Mouse (Mus musculus): Measurements from ENCODE around the gene Banf2. TPM values are rescaled to one million over a fixed set of nuclear protein-coding genes. Genes with fewer than 3 reads are reported as not detected.

Gene Banf2
- total RNA-seq, 2 experiments from 2014 or later: not detected

DNA sequence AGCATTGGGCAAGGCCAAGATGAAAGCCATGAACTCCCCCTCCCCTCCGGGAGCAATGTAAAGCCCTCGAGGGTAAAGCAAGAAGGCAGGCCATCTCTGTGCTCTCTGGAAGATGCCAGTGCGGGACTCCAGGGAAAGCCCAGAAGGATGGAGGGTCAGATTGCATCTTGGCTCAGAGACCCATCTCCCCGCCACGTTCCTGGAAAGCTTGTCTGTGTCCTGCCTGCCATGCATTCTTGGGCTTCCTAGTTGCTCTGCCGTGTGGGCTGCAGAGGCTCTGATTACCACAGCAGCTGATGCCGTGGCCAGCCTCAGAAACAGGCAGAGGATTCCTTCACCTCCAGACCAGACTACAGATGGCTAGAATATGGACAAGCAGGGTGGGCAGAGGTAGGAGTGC lies 37.6 kb downstream of the Banf2 start:
- Histone ChIP-seq H3K27ac (no peak overlapping the region), H3K4me3 (no peak overlapping the region)
- intact Hi-C loops (cut with DNase I): no loop called here
- TF ChIP-seq CTCF (IDR thresholded peaks at IDR 0.05): no peak
- no peak for DNase-seq (ENCODE audit: extremely low spot score in 1 of 2, low spot score in 2 of 2)

- no peak for TF ChIP-seq CTCF (IDR thresholded peaks at IDR 0.05)
- DNase-seq (ENCODE audit: extremely low spot score in 1 of 2, low spot score in 2 of 2): no peak
- Histone ChIP-seq H3K4me3 (no peak overlapping the region), H3K27ac (no peak overlapping the region)
- intact Hi-C loops (cut with DNase I): no loop called here
Observed at GRCm38 (mm10) chr2:144072642-144073041, 39.8 kb downstream of the Banf2 start.

DNA sequence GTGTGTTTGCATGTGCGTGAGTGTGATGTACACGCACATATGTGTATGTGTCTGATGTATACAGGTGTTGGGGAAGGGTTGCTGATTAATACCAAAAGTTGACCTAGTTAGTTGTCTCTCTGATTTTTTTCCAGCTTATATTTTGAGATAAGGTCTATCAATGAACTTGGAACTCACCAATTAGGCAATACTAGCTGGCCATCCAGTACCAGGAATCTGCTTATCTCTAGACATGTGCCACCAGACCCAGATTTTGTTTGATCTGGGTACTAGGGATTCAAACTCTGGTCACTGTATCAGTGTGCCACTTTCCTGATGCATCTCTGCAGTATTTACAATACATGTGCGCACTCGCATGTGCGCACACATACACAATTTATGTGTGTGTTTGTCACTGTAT lies 41.2 kb downstream of the Banf2 start:
- intact Hi-C loops (cut with DNase I): no loop called here
- no peak for TF ChIP-seq CTCF (IDR thresholded peaks at IDR 0.05)
- DNase-seq (ENCODE audit: extremely low spot score in 1 of 2, low spot score in 2 of 2): no peak

GRCm38 (mm10) chr2:144076625-144077024 lies 43.8 kb downstream of the Banf2 start:
- H3K27ac ChIP-seq: no peak overlapping the region
- H3K4me3 ChIP-seq: no peak overlapping the region
- intact Hi-C loops (cut with DNase I): no loop called here
- no peak for DNase-seq (ENCODE audit: extremely low spot score in 1 of 2, low spot score in 2 of 2)
- TF ChIP-seq CTCF (IDR thresholded peaks at IDR 0.05): no peak

More for the DNA sequence above, 41.2 kb downstream of the Banf2 start:
- Histone ChIP-seq H3K4me3 (no peak overlapping the region), H3K27ac (no peak overlapping the region)

DNA sequence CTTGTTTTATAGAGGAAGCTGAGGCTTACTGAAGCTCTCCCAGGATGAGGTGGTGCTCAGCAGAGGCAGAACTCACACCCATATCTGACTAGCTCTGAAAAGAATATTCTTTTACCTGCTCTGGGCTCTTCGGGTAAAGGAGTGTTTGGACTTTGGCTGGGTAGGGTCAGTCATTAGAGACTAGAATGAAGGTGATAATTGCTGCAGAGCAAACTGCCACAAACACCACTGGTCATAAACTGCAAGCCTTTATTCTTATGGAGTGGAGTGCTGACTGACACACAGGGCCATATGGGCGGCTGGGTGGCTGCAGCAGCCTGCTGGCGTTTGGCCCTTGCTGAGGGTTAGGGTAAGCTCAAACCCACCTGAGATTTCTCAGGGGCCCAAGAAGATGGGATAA lies 46.0 kb downstream of the Banf2 start:
- H3K27ac ChIP-seq: no peak overlapping the region
- no peak overlapping the region for H3K4me3 ChIP-seq
- no peak for DNase-seq (ENCODE audit: extremely low spot score in 1 of 2, low spot score in 2 of 2)
- intact Hi-C loops (cut with DNase I): no loop called here
- TF ChIP-seq CTCF (IDR thresholded peaks at IDR 0.05): no peak

DNA sequence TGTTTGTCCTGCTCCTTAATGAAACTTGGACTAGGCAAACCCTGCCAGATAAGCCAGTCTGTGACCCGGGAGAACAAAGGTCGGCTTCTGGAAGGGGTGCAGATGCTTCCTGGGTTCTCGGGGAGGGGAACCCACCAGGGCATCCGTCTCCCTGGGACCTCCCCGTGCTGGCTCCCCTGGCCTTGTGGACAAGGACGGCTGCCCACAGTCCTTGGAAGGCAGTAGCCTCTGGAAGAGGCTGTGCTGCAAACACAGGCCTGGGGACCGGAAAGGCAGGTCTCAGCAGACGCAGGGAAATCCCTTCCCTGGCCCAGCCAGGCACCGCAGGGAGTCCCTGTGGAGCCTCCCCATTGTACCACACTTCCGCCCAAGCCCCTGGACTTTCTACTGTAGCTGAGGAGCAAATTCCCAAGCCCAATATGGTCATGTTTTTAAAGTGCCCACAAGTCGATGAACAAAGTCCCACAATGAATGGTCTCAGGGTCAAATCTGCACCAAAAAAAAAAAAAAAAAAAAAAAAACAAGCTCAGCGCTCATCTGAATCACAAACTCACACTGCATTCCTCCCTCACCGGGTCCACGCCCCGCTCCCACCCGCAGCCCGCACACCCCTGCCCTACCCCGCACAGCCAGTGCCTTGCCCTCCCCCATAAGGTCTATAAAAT lies 53.5 kb downstream of the Banf2 start:
- Histone ChIP-seq H3K27ac (no peak overlapping the region; the same call in 1 of the 2 replicates), H3K4me3 (no peak overlapping the region)
- no peak for DNase-seq (ENCODE audit: extremely low spot score in 1 of 2, low spot score in 2 of 2)
- intact Hi-C loops (cut with DNase I): no loop called here
- TF ChIP-seq CTCF (IDR thresholded peaks at IDR 0.05): no peak

- intact Hi-C loops (cut with DNase I): no loop called here
- H3K4me3 ChIP-seq: no peak overlapping the region
- no peak for TF ChIP-seq CTCF (IDR thresholded peaks at IDR 0.05)
- no peak overlapping the region for H3K27ac ChIP-seq
- DNase-seq (ENCODE audit: extremely low spot score in 1 of 2, low spot score in 2 of 2): no peak
Observed at GRCm38 (mm10) chr2:144087899-144088584, 55.2 kb downstream of the Banf2 start.

- no peak for TF ChIP-seq CTCF (IDR thresholded peaks at IDR 0.05)
- intact Hi-C loops (cut with DNase I): no loop called here
- no peak overlapping the region for H3K27ac ChIP-seq
Observed at GRCm38 (mm10) chr2:144092767-144093166, 59.9 kb downstream of the Banf2 start.

GRCm38 (mm10) chr2:144094721-144095120 lies 61.9 kb downstream of the Banf2 start:
- no peak for TF ChIP-seq CTCF (IDR thresholded peaks at IDR 0.05)
- intact Hi-C loops (cut with DNase I): no loop called here
- H3K4me3 ChIP-seq: no peak overlapping the region
- DNase-seq (ENCODE audit: extremely low spot score in 1 of 2, low spot score in 2 of 2): no peak
- H3K27ac ChIP-seq: no peak overlapping the region

More at GRCm38 (mm10) chr2:144092767-144093166, 59.9 kb downstream of the Banf2 start:
- no peak for DNase-seq (ENCODE audit: extremely low spot score in 1 of 2, low spot score in 2 of 2)
- H3K4me3 ChIP-seq: no peak overlapping the region

GRCm38 (mm10) chr2:144101463-144101961 lies 68.7 kb downstream of the Banf2 start:
- intact Hi-C loops (cut with DNase I): no loop called here
- no peak overlapping the region for H3K27ac ChIP-seq
- no peak for TF ChIP-seq CTCF (IDR thresholded peaks at IDR 0.05)
- no peak overlapping the region for H3K4me3 ChIP-seq
- DNase-seq (ENCODE audit: extremely low spot score in 1 of 2, low spot score in 2 of 2): no peak

DNA sequence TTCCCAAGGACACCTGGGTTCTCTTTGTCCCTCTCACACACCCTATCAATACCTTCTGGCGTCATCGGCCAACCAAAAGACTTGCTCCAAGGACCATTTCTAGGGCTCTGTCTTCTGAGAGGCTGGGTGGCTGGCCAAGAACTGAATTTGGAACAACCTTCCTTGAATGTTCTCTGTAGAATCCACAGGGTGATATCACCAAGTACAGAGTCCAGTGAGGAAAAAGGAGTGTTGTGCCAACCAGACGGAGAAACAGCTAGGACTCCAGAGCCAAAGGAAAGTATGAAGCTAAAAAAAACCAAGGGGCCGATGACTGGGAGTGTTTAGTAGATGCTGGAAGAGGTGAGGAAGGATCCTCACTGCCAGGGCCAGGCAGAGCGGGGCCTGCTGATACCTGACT lies 74.5 kb downstream of the Banf2 start:
- no peak overlapping the region for H3K27ac ChIP-seq
- intact Hi-C loops (cut with DNase I): no loop called here
- no peak for TF ChIP-seq CTCF (IDR thresholded peaks at IDR 0.05)
- no peak overlapping the region for H3K4me3 ChIP-seq
- no peak for DNase-seq (ENCODE audit: extremely low spot score in 1 of 2, low spot score in 2 of 2)

GRCm38 (mm10) chr2:144107810-144108209 lies 75.0 kb downstream of the Banf2 start:
- TF ChIP-seq CTCF (IDR thresholded peaks at IDR 0.05): no peak
- DNase-seq (ENCODE audit: extremely low spot score in 1 of 2, low spot score in 2 of 2): no peak
- intact Hi-C loops (cut with DNase I): no loop called here
- Histone ChIP-seq H3K4me3 (no peak overlapping the region), H3K27ac (no peak overlapping the region)
